Mouse (Mus musculus) lung, embryonic 15.5 days (tissue): ENCODE measurements around the gene Bspry. TPM values are rescaled to one million over a fixed set of nuclear protein-coding genes. Genes with fewer than 3 reads are reported as not detected.

ENCODE experiments used
- ATAC-seq: fragments of 200-750 bp; cut with Nextera tagmentation; 2 replicates; pipeline ENCODE4 v1.8.0; 2017; ENCODE audit warnings: moderate number of reproducible peaks, borderline replicate concordance; ENCODE audit not compliant: low FRiP score, low TSS enrichment; ENCODE audit errors: extremely low read depth
- H3K27ac ChIP-seq: fragments of 300-500 bp; sonication (generic); 2 replicates; pipeline ENCODE4 v1.5.1; 2015; ENCODE audit warnings: moderate library complexity, mild to moderate bottlenecking, inconsistent platforms
- H3K27me3 ChIP-seq: fragments of 300-500 bp; sonication (generic); 2 replicates; pipeline ENCODE4 v1.6.1; 2015; ENCODE audit warnings: inconsistent platforms
- H3K36me3 ChIP-seq: fragments of 300-500 bp; sonication (generic); 2 replicates; pipeline ENCODE4 v1.6.1; 2015; ENCODE audit warnings: inconsistent platforms
- H3K4me1 ChIP-seq: fragments of 300-500 bp; sonication (generic); 2 replicates; pipeline ENCODE4 v1.6.1; 2015; ENCODE audit warnings: inconsistent platforms
- H3K4me2 ChIP-seq: fragments of 300-500 bp; sonication (generic); 2 replicates; pipeline ENCODE4 v1.6.1; 2015; ENCODE audit warnings: inconsistent platforms, mild to moderate bottlenecking, moderate library complexity
- H3K4me3 ChIP-seq: fragments of 300-500 bp; sonication (generic); 2 replicates; pipeline ENCODE4 v1.5.1; 2015; ENCODE audit warnings: mild to moderate bottlenecking, inconsistent platforms
- H3K9ac ChIP-seq: fragments of 300-500 bp; sonication (generic); 2 replicates; pipeline ENCODE4 v1.6.1; 2015; ENCODE audit warnings: inconsistent platforms
- H3K9me3 ChIP-seq: fragments of 300-500 bp; sonication (generic); 2 replicates; pipeline ENCODE4 v1.6.1; 2016; ENCODE audit warnings: inconsistent platforms
- WGBS: fragments of 180-500 bp; shearing (Covaris S2); methylation state at CpG from one replicate; pipeline ENCODE4 v1.1.7; 2015; 5-methylcytosine and 5-hydroxymethylcytosine counted together
- polyA plus RNA-seq: library from polyadenylated mRNA; unstranded; fragments of >200 nt; fragmentation: Nextera tagmentation; extraction: Ambion mirVana; gene quantifications from 2 replicates; pipeline ENCODE4 v1.2.1, GENCODE M21; 2015

Gene Bspry
- polyA plus RNA-seq, 1 experiment from 2014 or later: 44.0 TPM

GRCm38 (mm10) chr4:62484928-62485327 lies 5.1 kb downstream of the Bspry start:
- no peak for ATAC-seq
- H3K4me2 ChIP-seq: no peak overlapping the region
- 67% methylated on average over 3 of the region's 3 CpGs for WGBS
- no peaks in the 10 kb centered on the region for H3K9me3 ChIP-seq
- no peak overlapping the region for H3K27ac ChIP-seq
- H3K9ac ChIP-seq: no peak overlapping the region
- H3K4me1 ChIP-seq: no peaks in the 10 kb centered on the region
- no peaks in the 10 kb centered on the region for H3K27me3 ChIP-seq
- H3K36me3 ChIP-seq: no peaks in the 10 kb centered on the region
- no peak overlapping the region for H3K4me3 ChIP-seq

DNA sequence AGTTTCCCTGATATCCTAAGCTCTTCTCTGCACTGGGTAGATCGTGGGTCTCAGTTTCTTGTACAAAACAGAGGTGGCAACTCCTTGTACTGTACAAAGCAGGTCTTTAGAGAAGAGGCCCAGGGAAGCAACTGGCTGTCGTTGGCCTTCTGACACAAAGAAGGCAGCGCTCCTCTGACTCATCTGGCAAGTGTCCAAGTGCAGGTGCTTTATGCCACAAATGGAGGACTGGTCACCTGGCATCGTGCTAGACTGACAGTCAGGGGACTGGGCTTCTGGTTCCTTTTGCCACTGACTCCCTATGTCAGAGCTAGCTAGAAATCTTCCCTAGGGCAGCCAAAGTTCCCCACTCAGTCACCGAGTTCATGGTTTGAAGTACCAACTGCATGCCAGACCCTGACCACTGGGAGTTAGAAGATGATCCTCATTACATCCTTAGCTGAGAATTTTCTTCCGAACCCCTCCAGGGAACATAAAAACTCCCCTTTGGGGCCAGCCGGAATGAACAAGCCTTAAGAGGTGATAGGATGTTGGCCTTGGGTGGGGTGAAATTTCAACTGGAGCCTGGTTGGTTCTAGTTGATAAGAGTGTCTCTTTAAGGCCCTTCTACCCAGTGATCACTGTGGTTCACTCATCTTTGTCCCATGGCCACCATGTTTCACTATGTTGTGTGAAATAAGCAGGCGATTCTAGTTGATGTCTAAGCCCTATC lies 5.8 kb downstream of the Bspry start:
- no peak overlapping the region for H3K4me2 ChIP-seq
- no peaks in the 10 kb centered on the region for H3K27me3 ChIP-seq
- no peak overlapping the region for H3K27ac ChIP-seq
- no peaks in the 10 kb centered on the region for H3K9me3 ChIP-seq
- no peak overlapping the region for H3K4me3 ChIP-seq
- H3K36me3 ChIP-seq: no peaks in the 10 kb centered on the region
- 72% methylated on average over 8 of the region's 8 CpGs for WGBS
- no peaks in the 10 kb centered on the region for H3K4me1 ChIP-seq
- no peak overlapping the region for H3K9ac ChIP-seq
- ATAC-seq: no peak

GRCm38 (mm10) chr4:62486162-62486696 lies 6.4 kb downstream of the Bspry start:
- WGBS: 85% methylated on average over 15 of the region's 15 CpGs
- Histone ChIP-seq H3K4me2 (no peak overlapping the region), H3K36me3 (no peaks in the 10 kb centered on the region; the same call in 1 of the 2 replicates), H3K9ac (no peak overlapping the region), H3K4me3 (no peak overlapping the region), H3K4me1 (no peaks in the 10 kb centered on the region), H3K27me3 (no peaks in the 10 kb centered on the region), H3K9me3 (no peaks in the 10 kb centered on the region), H3K27ac (no peak overlapping the region)
- ATAC-seq: 0 out of 2 replicates have a peak, but pooled peaks have one; percentile 14

- H3K4me2 ChIP-seq: no peak overlapping the region
- WGBS: 76% methylated on average over 5 of the region's 5 CpGs
- H3K9ac ChIP-seq: no peak overlapping the region
- no peaks in the 10 kb centered on the region for H3K27me3 ChIP-seq
- no peaks in the 10 kb centered on the region for H3K4me1 ChIP-seq
- ATAC-seq: no peak
- no peak overlapping the region for H3K27ac ChIP-seq
- H3K9me3 ChIP-seq: no peaks in the 10 kb centered on the region
- H3K36me3 ChIP-seq: no peaks in the 10 kb centered on the region; the same call in 1 of the 2 replicates
- H3K4me3 ChIP-seq: no peak overlapping the region
These were observed 7.3 kb downstream of the Bspry start for GRCm38 (mm10) chr4:62487172-62487571.

- no peaks in the 10 kb centered on the region for H3K9me3 ChIP-seq
- no peaks in the 10 kb centered on the region; the same call in 1 of the 2 replicates for H3K36me3 ChIP-seq
- no peak overlapping the region for H3K4me3 ChIP-seq
- no peak for ATAC-seq
- H3K4me1 ChIP-seq: no peaks in the 10 kb centered on the region
- no peak overlapping the region for H3K9ac ChIP-seq
- H3K27me3 ChIP-seq: no peaks in the 10 kb centered on the region
- 87% methylated on average over 2 of the region's 2 CpGs for WGBS
- H3K4me2 ChIP-seq: no peak overlapping the region
- H3K27ac ChIP-seq: no peak overlapping the region
These were observed 8.1 kb downstream of the Bspry start for GRCm38 (mm10) chr4:62487914-62488313.

- no peak for ATAC-seq
- Histone ChIP-seq H3K27ac (no peak overlapping the region), H3K36me3 (peaks cover 6% of the 10 kb centered on the region), H3K4me3 (no peak overlapping the region), H3K9me3 (no peaks in the 10 kb centered on the region), H3K27me3 (no peaks in the 10 kb centered on the region), H3K4me1 (peaks cover 9% of the 10 kb centered on the region), H3K9ac (no peak overlapping the region), H3K4me2 (no peak overlapping the region)
- 71% methylated on average over 2 of the region's 2 CpGs for WGBS
These were observed 12.8 kb downstream of the Bspry start for GRCm38 (mm10) chr4:62492682-62493081.

GRCm38 (mm10) chr4:62494230-62494629 lies 14.4 kb downstream of the Bspry start:
- H3K36me3 ChIP-seq: peaks cover 18% of the 10 kb centered on the region

GRCm38 (mm10) chr4:62495946-62496345 lies 16.1 kb downstream of the Bspry start:
- Histone ChIP-seq H3K9me3 (no peaks in the 10 kb centered on the region), H3K27ac (no peak overlapping the region), H3K4me3 (no peak overlapping the region), H3K9ac (no peak overlapping the region), H3K4me1 (peaks cover 11% of the 10 kb centered on the region), H3K4me2 (no peak overlapping the region), H3K36me3 (peaks cover 26% of the 10 kb centered on the region), H3K27me3 (no peaks in the 10 kb centered on the region)
- WGBS: 54% methylated on average over 8 of the region's 8 CpGs
- 0 out of 2 replicates have a peak, but pooled peaks have one; percentile 13 for ATAC-seq

More at GRCm38 (mm10) chr4:62494230-62494629, 14.4 kb downstream of the Bspry start:
- Histone ChIP-seq H3K4me1 (peaks cover 9% of the 10 kb centered on the region), H3K27me3 (no peaks in the 10 kb centered on the region), H3K4me3 (no peak overlapping the region), H3K9me3 (no peaks in the 10 kb centered on the region), H3K4me2 (no peak overlapping the region), H3K9ac (no peak overlapping the region), H3K27ac (no peak overlapping the region)
- no peak for ATAC-seq
- 62% methylated on average over 9 of the region's 9 CpGs for WGBS

DNA sequence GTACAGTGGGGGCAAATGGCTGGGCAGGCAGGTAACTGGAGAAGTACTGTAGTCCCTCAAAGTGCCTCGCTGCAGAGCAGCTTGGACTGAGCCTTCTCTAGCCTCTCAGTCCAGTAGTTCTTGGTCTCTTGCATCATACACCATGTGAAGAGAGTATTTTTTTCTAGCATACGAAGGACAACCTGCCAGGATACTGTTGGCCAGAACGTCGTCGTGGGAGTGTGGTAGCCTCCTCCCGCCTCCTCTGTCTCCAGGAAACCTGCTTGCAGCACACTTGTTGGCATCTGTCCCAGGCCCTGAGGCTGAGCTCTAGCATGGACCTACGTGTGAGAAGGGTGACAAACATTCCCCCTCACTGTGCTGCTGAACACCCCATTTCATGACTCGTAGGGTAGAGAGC lies 17.0 kb downstream of the Bspry start:
- Histone ChIP-seq H3K4me2 (no peak overlapping the region), H3K27ac (no peak overlapping the region), H3K4me3 (no peak overlapping the region), H3K9ac (no peak overlapping the region), H3K9me3 (no peaks in the 10 kb centered on the region), H3K4me1 (peaks cover 16% of the 10 kb centered on the region), H3K27me3 (no peaks in the 10 kb centered on the region), H3K36me3 (peaks cover 26% of the 10 kb centered on the region)
- 48% methylated on average over 8 of the region's 8 CpGs for WGBS
- ATAC-seq: peak; percentile 31; the same call in 1 of the 2 replicates

DNA sequence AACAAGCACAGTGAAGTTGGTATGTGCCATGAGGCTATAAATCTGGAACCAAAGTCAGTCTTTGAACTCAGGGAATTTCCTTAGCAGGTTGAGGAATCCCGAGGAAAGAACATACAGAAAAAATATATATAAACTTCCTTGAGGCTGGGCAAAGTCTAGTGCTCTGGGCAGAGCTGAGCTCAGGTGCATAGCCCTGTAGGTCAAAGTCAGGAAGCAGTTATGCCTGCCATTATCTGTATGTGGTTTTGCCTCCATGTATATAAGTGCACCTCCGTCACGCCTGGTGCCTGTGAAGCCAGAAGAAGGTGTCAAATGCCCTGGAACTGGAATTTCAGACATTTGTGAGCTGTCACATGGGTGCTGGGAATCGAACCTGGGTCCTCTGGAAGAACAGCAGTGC lies 20.9 kb downstream of the Bspry start:
- Histone ChIP-seq H3K9ac (no peak overlapping the region), H3K4me2 (peak overlapping the region; percentile 62; the same call in 1 of the 2 replicates), H3K4me1 (peaks cover 26% of the 10 kb centered on the region), H3K36me3 (peaks cover 22% of the 10 kb centered on the region), H3K4me3 (peak overlapping the region; percentile 74; the same call in 1 of the 2 replicates), H3K27me3 (no peaks in the 10 kb centered on the region), H3K27ac (no peak overlapping the region), H3K9me3 (no peaks in the 10 kb centered on the region)
- ATAC-seq: no peak
- WGBS: 76% methylated on average over 4 of the region's 4 CpGs

GRCm38 (mm10) chr4:62501534-62501933 lies 21.7 kb downstream of the Bspry start:
- H3K9me3 ChIP-seq: no peaks in the 10 kb centered on the region
- H3K4me1 ChIP-seq: peaks cover 19% of the 10 kb centered on the region
- peak overlapping the region; percentile 62 for H3K4me2 ChIP-seq
- peaks cover 22% of the 10 kb centered on the region for H3K36me3 ChIP-seq
- H3K27ac ChIP-seq: peak overlapping the region; percentile 84
- peak overlapping the region; percentile 72 for H3K9ac ChIP-seq
- WGBS: under 1% methylated on average over 7 of the region's 7 CpGs
- peak overlapping the region; percentile 74 for H3K4me3 ChIP-seq
- no peaks in the 10 kb centered on the region for H3K27me3 ChIP-seq
- peak; percentile 33; the same call in 1 of the 2 replicates for ATAC-seq
